Mouse (Mus musculus): ENCODE results near the gene Ttll1. TPM values are rescaled to one million over a fixed set of nuclear protein-coding genes. Genes with fewer than 3 reads are reported as not detected.

Gene Ttll1
- polyA plus RNA-seq, 1 experiment: 25.2 TPM

- Histone ChIP-seq H3K27ac (ENCODE audit: control insufficient read depth, insufficient read depth, low read depth, low read length) (no peak overlapping the region), H3K36me3 (ENCODE audit: control insufficient read depth, insufficient read depth, low read length) (no peaks in the 10 kb centered on the region; the same call in 1 of the 2 replicates), H3K4me3 (ENCODE audit: control insufficient read depth, low read depth, low read length) (no peak overlapping the region), H3K27me3 (ENCODE audit: control insufficient read depth, insufficient read depth, low read length) (no peaks in the 10 kb centered on the region), H3K4me1 (ENCODE audit: control insufficient read depth, insufficient read depth, low read length) (peaks cover 10% of the 10 kb centered on the region)
- TF ChIP-seq POLR2A (IDR thresholded peaks at IDR 0.05; ENCODE audit: control insufficient read depth, low read depth, low read length): no peak
- no peak for TF ChIP-seq CTCF (IDR thresholded peaks at IDR 0.05; ENCODE audit: control insufficient read depth, insufficient read depth, insufficient replicate concordance, low read depth, low read length)
Measured at GRCm38 (mm10) chr15:83494572-83494920, 16.1 kb downstream of the Ttll1 start.

- Histone ChIP-seq H3K27ac (ENCODE audit: control insufficient read depth, insufficient read depth, low read depth, low read length) (no peak overlapping the region), H3K27me3 (ENCODE audit: control insufficient read depth, insufficient read depth, low read length) (no peaks in the 10 kb centered on the region), H3K4me3 (ENCODE audit: control insufficient read depth, low read depth, low read length) (no peak overlapping the region), H3K36me3 (ENCODE audit: control insufficient read depth, insufficient read depth, low read length) (no peaks in the 10 kb centered on the region; the same call in 1 of the 2 replicates), H3K4me1 (ENCODE audit: control insufficient read depth, insufficient read depth, low read length) (peaks cover 10% of the 10 kb centered on the region)
- TF ChIP-seq POLR2A (IDR thresholded peaks at IDR 0.05; ENCODE audit: control insufficient read depth, low read depth, low read length): no peak
- TF ChIP-seq CTCF (IDR thresholded peaks at IDR 0.05; ENCODE audit: control insufficient read depth, insufficient read depth, insufficient replicate concordance, low read depth, low read length): no peak
Measured at GRCm38 (mm10) chr15:83493856-83494571, 16.7 kb downstream of the Ttll1 start.

- H3K27me3 ChIP-seq (ENCODE audit: control insufficient read depth, insufficient read depth, low read length): no peaks in the 10 kb centered on the region
- H3K27ac ChIP-seq (ENCODE audit: control insufficient read depth, insufficient read depth, low read depth, low read length): no peak overlapping the region
- H3K4me1 ChIP-seq (ENCODE audit: control insufficient read depth, insufficient read depth, low read length): peaks cover 10% of the 10 kb centered on the region
- no peak for TF ChIP-seq CTCF (IDR thresholded peaks at IDR 0.05; ENCODE audit: control insufficient read depth, insufficient read depth, insufficient replicate concordance, low read depth, low read length)
- no peak overlapping the region for H3K4me3 ChIP-seq (ENCODE audit: control insufficient read depth, low read depth, low read length)
- H3K36me3 ChIP-seq (ENCODE audit: control insufficient read depth, insufficient read depth, low read length): no peaks in the 10 kb centered on the region; the same call in 1 of the 2 replicates
Measured at GRCm38 (mm10) chr15:83491891-83492290, 18.8 kb downstream of the Ttll1 start.

DNA sequence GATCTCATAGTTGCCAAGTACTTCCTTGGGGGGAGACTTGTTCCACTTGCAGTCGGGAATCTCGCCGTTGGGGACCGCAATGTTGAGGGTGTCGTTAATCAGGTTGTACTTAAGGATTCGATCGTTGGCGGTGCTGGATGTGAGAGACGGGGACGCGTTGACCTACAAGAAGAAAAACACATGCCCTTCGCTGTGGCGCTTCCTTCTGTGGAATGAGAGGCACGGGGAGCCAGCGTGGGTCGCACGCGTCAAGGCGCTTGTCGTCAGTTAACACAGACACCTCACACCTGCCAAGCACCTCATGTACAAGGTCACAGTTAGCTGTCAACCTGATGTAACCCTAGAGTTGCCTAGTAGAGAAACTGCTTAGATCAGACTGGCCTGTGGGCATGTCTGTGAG lies 21.2 kb downstream of the Ttll1 start:
- H3K27ac ChIP-seq (ENCODE audit: control insufficient read depth, insufficient read depth, low read depth, low read length): no peak overlapping the region
- no peak for TF ChIP-seq CTCF (IDR thresholded peaks at IDR 0.05; ENCODE audit: control insufficient read depth, insufficient read depth, insufficient replicate concordance, low read depth, low read length)
- no peak for TF ChIP-seq POLR2A (IDR thresholded peaks at IDR 0.05; ENCODE audit: control insufficient read depth, low read depth, low read length)
- H3K4me1 ChIP-seq (ENCODE audit: control insufficient read depth, insufficient read depth, low read length): no peaks in the 10 kb centered on the region
- H3K36me3 ChIP-seq (ENCODE audit: control insufficient read depth, insufficient read depth, low read length): no peaks in the 10 kb centered on the region; the same call in 1 of the 2 replicates
- H3K27me3 ChIP-seq (ENCODE audit: control insufficient read depth, insufficient read depth, low read length): no peaks in the 10 kb centered on the region
- no peak overlapping the region for H3K4me3 ChIP-seq (ENCODE audit: control insufficient read depth, low read depth, low read length)

DNA sequence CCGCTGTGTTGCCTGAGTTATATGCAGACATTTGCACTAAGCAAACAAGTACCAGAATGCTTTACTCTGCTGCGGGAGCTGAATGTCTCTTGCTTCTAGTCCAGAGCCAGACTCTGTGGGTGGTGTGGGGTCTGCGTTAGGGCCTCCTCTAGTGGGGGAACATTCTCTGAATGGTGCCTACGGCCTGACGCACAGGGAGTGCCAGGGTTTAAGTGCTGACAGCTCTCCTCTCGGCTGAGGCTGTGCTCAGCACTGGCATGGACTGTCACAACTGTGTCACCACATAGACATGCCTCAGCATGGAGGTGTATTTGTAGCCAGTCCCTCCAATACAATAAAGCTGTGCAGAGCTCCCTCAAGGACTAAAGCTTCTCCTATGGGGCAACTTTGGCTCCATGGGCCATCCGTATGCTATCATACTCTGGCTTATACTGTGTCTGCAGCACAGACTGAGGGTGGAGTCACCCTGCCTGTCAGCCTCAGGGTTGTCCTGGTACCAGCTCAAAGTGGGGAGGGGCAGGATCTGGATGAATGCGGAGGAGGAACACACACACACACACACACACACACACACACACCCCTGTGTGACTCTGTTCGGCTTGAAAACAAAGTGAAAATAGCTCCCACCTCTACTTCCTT lies 23.1 kb downstream of the Ttll1 start:
- no peak overlapping the region for H3K27ac ChIP-seq (ENCODE audit: control insufficient read depth, insufficient read depth, low read depth, low read length)
- no peaks in the 10 kb centered on the region for H3K4me1 ChIP-seq (ENCODE audit: control insufficient read depth, insufficient read depth, low read length)
- TF ChIP-seq CTCF (IDR thresholded peaks at IDR 0.05; ENCODE audit: control insufficient read depth, insufficient read depth, insufficient replicate concordance, low read depth, low read length) (no peak), POLR2A (IDR thresholded peaks at IDR 0.05; ENCODE audit: control insufficient read depth, low read depth, low read length) (no peak)
- H3K27me3 ChIP-seq (ENCODE audit: control insufficient read depth, insufficient read depth, low read length): no peaks in the 10 kb centered on the region
- H3K36me3 ChIP-seq (ENCODE audit: control insufficient read depth, insufficient read depth, low read length): no peaks in the 10 kb centered on the region; the same call in 1 of the 2 replicates
- H3K4me3 ChIP-seq (ENCODE audit: control insufficient read depth, low read depth, low read length): no peak overlapping the region

GRCm38 (mm10) chr15:83484311-83484710 lies 26.4 kb downstream of the Ttll1 start:
- H3K27me3 ChIP-seq (ENCODE audit: control insufficient read depth, insufficient read depth, low read length): no peaks in the 10 kb centered on the region
- no peak overlapping the region for H3K27ac ChIP-seq (ENCODE audit: control insufficient read depth, insufficient read depth, low read depth, low read length)
- TF ChIP-seq POLR2A (IDR thresholded peaks at IDR 0.05; ENCODE audit: control insufficient read depth, low read depth, low read length): no peak
- TF ChIP-seq CTCF (IDR thresholded peaks at IDR 0.05; ENCODE audit: control insufficient read depth, insufficient read depth, insufficient replicate concordance, low read depth, low read length): no peak
- no peaks in the 10 kb centered on the region; the same call in 1 of the 2 replicates for H3K36me3 ChIP-seq (ENCODE audit: control insufficient read depth, insufficient read depth, low read length)
- no peak overlapping the region for H3K4me3 ChIP-seq (ENCODE audit: control insufficient read depth, low read depth, low read length)
- no peaks in the 10 kb centered on the region for H3K4me1 ChIP-seq (ENCODE audit: control insufficient read depth, insufficient read depth, low read length)

GRCm38 (mm10) chr15:83483482-83483881 lies 27.2 kb downstream of the Ttll1 start:
- H3K36me3 ChIP-seq (ENCODE audit: control insufficient read depth, insufficient read depth, low read length): no peaks in the 10 kb centered on the region; the same call in 1 of the 2 replicates
- no peak overlapping the region for H3K4me3 ChIP-seq (ENCODE audit: control insufficient read depth, low read depth, low read length)
- H3K27ac ChIP-seq (ENCODE audit: control insufficient read depth, insufficient read depth, low read depth, low read length): no peak overlapping the region
- no peaks in the 10 kb centered on the region for H3K27me3 ChIP-seq (ENCODE audit: control insufficient read depth, insufficient read depth, low read length)
- TF ChIP-seq POLR2A (IDR thresholded peaks at IDR 0.05; ENCODE audit: control insufficient read depth, low read depth, low read length) (no peak), CTCF (IDR thresholded peaks at IDR 0.05; ENCODE audit: control insufficient read depth, insufficient read depth, insufficient replicate concordance, low read depth, low read length) (no peak)
- H3K4me1 ChIP-seq (ENCODE audit: control insufficient read depth, insufficient read depth, low read length): no peaks in the 10 kb centered on the region
